ENCODE assay signal across 28 mouse cellular contexts in the genomic region with DNA sequence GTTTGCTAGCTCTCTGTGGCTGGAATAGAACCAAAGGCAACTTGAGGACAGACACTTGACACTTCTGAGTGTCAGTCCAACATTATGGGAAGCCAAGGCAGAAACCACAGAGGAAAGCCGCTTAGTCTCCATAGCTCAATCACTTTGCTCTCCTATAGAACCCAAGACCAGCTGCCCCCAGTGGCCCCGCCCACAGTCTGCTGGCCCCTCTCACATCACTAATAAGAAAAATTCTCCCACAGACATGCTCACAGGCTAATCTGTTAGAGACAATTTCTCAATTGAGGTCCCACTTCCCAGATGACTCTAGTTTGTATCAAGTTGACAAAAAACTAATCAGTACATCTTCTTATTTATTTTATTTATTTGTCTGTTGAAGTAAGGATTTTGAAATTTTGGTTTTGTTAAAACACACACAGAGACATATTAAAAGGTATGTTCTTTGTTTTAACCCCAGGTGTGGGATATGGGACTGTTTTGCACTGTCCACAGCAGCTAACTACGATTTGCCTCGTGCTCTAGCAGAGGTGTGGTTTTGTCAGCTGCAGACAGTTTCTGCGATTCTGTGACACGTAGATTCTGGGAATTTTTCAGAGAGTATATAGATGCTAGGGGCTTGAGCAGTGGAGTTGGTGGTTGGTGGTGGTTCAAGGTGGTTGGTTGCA. TPM values are rescaled to one million over a fixed set of nuclear protein-coding genes. Genes with fewer than 3 reads are reported as not detected.
DNase-seq lines count a peak whose midpoint lies in the region; ATAC-seq and TF ChIP-seq lines count a peak whose summit lies in the region.
"Had no signal": no experiment of that assay in that cellular context is flagged by ENCODE, and none has a peak within 500 bp of the region (broad histone marks: within the 10 kb centered on the region; RNA-seq: fewer than 3 reads in every experiment).

No protein-coding gene starts in this region.

- no peaks in the 10 kb centered on the region; the same call in 1 of the 2 replicates for H3K4me1 ChIP-seq in bone marrow, adult 2 months (ENCODE audit: control insufficient read depth, insufficient read depth, low read length)
- H3K4me1 ChIP-seq in stomach, postnatal 0 days (replicated peaks; ENCODE audit: control insufficient read depth, insufficient read depth): no peaks in the 10 kb centered on the region
- H3K4me1 ChIP-seq: forebrain, embryonic 10.5 days; forebrain, embryonic 13.5 days; heart, embryonic 13.5 days had no signal

- no peak overlapping the region for H3K4me2 ChIP-seq in stomach, postnatal 0 days (replicated peaks; ENCODE audit: low read depth)
- H3K4me2 ChIP-seq: forebrain, embryonic 13.5 days; heart, embryonic 13.5 days; hindbrain, embryonic 14.5 days had no signal

- no peaks in the 10 kb centered on the region for H3K9me3 ChIP-seq in stomach, postnatal 0 days (ENCODE audit: control insufficient read depth, low read length)
- H3K9me3 ChIP-seq: forebrain, embryonic 10.5 days; forebrain, embryonic 13.5 days; heart, embryonic 10.5 days; heart, embryonic 13.5 days had no signal

- H3K27me3 ChIP-seq in stomach, postnatal 0 days (ENCODE audit: control insufficient read depth, insufficient read depth, low read length): no peaks in the 10 kb centered on the region
- H3K27me3 ChIP-seq: forebrain, embryonic 13.5 days; heart, embryonic 13.5 days had no signal

- 30% methylated on average over 6 of the region's 6 CpGs for WGBS in bone marrow, adult 2 months
- 35% methylated on average over 6 of the region's 6 CpGs for WGBS in macrophage (ENCODE audit: missing documents)
- 69% methylated on average over 6 of the region's 6 CpGs for WGBS in stomach, postnatal 0 days

- TF ChIP-seq CTCF in gastrocnemius, adult 2 months (IDR thresholded peaks at IDR 0.05): no peak
- no peak for TF ChIP-seq CTCF in bone marrow, adult 2 months (IDR thresholded peaks at IDR 0.05; ENCODE audit: control insufficient read depth, insufficient read depth, low read length)
- TF ChIP-seq CTCF in stomach, postnatal 0 days (IDR thresholded peaks at IDR 0.05; ENCODE audit: low read depth): no peak

- ATAC-seq in stomach, postnatal 0 days (ENCODE audit: low FRiP score, low TSS enrichment): no peak
- ATAC-seq: activated CD4-positive, CD25-positive, alpha-beta regulatory T cell, adult 4 months; CD4-positive, CD25-positive, alpha-beta regulatory T cell, adult 4 months; forebrain, embryonic 13.5 days; forebrain, embryonic 16.5 days; hindbrain, postnatal 0 days; intestine, postnatal 0 days had no signal

- H3K27ac ChIP-seq in gastrocnemius, adult 2 months: no peak overlapping the region
- H3K27ac ChIP-seq in bone marrow, adult 2 months (ENCODE audit: control insufficient read depth, insufficient read depth, low read depth, low read length, poor library complexity): peak overlapping the region; percentile 31; the same call in 1 of the 2 replicates
- peak overlapping the region; percentile 33 for H3K27ac ChIP-seq in macrophage
- H3K27ac ChIP-seq in stomach, postnatal 0 days (replicated peaks): no peak overlapping the region
- H3K27ac ChIP-seq: forebrain, embryonic 10.5 days; forebrain, embryonic 13.5 days; heart, embryonic 10.5 days; heart, embryonic 13.5 days; hindbrain, embryonic 14.5 days; hindbrain, postnatal 0 days had no signal

- intact Hi-C loops in gastrocnemius, adult 2 months (cut with DNase I): no loop called here

- no peak overlapping the region for H3K9ac ChIP-seq in stomach, postnatal 0 days (ENCODE audit: low read length)
- H3K9ac ChIP-seq: forebrain, embryonic 13.5 days; heart, embryonic 13.5 days; hindbrain, embryonic 14.5 days had no signal

- peak; percentile 32 for DNase-seq in gastrocnemius, adult 2 months
- DNase-seq in gastrocnemius, adult 8-10 months (ENCODE audit: low spot score in 2 of 2): no peak
- peak; percentile 28 to 30 for DNase-seq in B cell, adult 2 months
- no peak for DNase-seq in stomach, postnatal 0 days (ENCODE audit: low spot score)
- no peak for DNase-seq in retina, embryonic 14.5 days (ENCODE audit: low spot score)
- DNase-seq: adrenal gland, adult 8-10 months; adrenal gland, postnatal 25 days; cerebellum, adult 11-12 months; cerebellum, adult 8-10 months; cerebellum, postnatal 10 days; cerebellum, postnatal 36 days; embryo, embryonic 11 days; gastrocnemius, postnatal 14 days; heart, adult 18-20 months; heart, postnatal 14 days; heart, postnatal 4 days had no signal

- H3K36me3 ChIP-seq in macrophage (ENCODE audit: inconsistent target): no peaks in the 10 kb centered on the region
- H3K36me3 ChIP-seq in stomach, postnatal 0 days (ENCODE audit: control insufficient read depth, insufficient read depth, low read length): no peaks in the 10 kb centered on the region
- H3K36me3 ChIP-seq: forebrain, embryonic 10.5 days; heart, embryonic 10.5 days; heart, embryonic 13.5 days had no signal

- H3K79me2 ChIP-seq in macrophage (ENCODE audit: inconsistent target): no peaks in the 10 kb centered on the region

- H3K4me3 ChIP-seq in gastrocnemius, adult 2 months: no peak overlapping the region
- H3K4me3 ChIP-seq in bone marrow, adult 2 months (replicated peaks; ENCODE audit: control insufficient read depth, low read depth, low read length): no peak overlapping the region
- no peak overlapping the region for H3K4me3 ChIP-seq in macrophage (ENCODE audit: inconsistent target)
- no peak overlapping the region for H3K4me3 ChIP-seq in stomach, postnatal 0 days (ENCODE audit: low read depth, low read length)
- H3K4me3 ChIP-seq: forebrain, embryonic 10.5 days; forebrain, embryonic 13.5 days; heart, embryonic 10.5 days; heart, embryonic 13.5 days had no signal

- no peak for TF ChIP-seq POLR2A in bone marrow, adult 2 months (IDR thresholded peaks at IDR 0.05; ENCODE audit: borderline replicate concordance, control insufficient read depth, low read depth, low read length)

- no peak for TF ChIP-seq EP300 in stomach, postnatal 0 days (optimal IDR thresholded peaks at IDR 0.05)

RNA-seq across cellular contexts. Expression of a gene that starts 16.9 kb away (rescaled TPM):
- 100 to 1,000 TPM in 1 of 2 experiments, 10 to 100 TPM in 1; 76.1 to 121 TPM for total RNA-seq in gastrocnemius, adult 2 months (2021)
- total RNA-seq in gastrocnemius, adult 8-10 months (2022): 100 to 1,000 TPM in 3 of 4 experiments, 10 to 100 TPM in 1; 61.6 to 136 (median 107) TPM
- polyA plus RNA-seq in bone marrow, adult 2 months (2011; ENCODE audit: insufficient read depth, insufficient read length, low replicate concordance, missing spikeins): 140 and 276 TPM in 2 replicates
- 10 to 100 TPM; 14.6 to 75.0 (median 36.8) TPM for total RNA-seq in macrophage (2018; cell fraction: chromatin; rRNA removed)
- 100 to 1,000 TPM; 118 to 316 (median 179) TPM for total RNA-seq in macrophage (2018; cell fraction: cytosol; rRNA removed)
- 10 to 100 TPM; 26.6 to 61.9 (median 45.1) TPM for total RNA-seq in macrophage (2018; cell fraction: nucleus; rRNA removed)
- 191 to 248 TPM (median 217 TPM) in 3 replicates for polyA plus RNA-seq in macrophage (2018)
- 519 and 531 TPM in 2 replicates for polyA plus RNA-seq in stomach, postnatal 0 days (2015; fragmentation: Nextera tagmentation; extraction: Ambion mirVana)

Comparison
In these comparisons a context has a peak if more than half of its experiments do, and no peak if none do; other contexts are left out.
1. DNase-seq: peak in gastrocnemius, adult 2 months (single experiment) and B cell, adult 2 months (2 of 2); none in gastrocnemius, adult 8-10 months (0 of 2), stomach, postnatal 0 days (single experiment) and retina, embryonic 14.5 days (single experiment).
2. H3K27ac ChIP-seq: peak in bone marrow, adult 2 months (single experiment) and macrophage (single experiment); none in gastrocnemius, adult 2 months (single experiment) and stomach, postnatal 0 days (single experiment).